Mouse (Mus musculus) lung, embryonic 16.5 days (tissue): Measurements from ENCODE around the gene Echs1. TPM values are rescaled to one million over a fixed set of nuclear protein-coding genes. Genes with fewer than 3 reads are reported as not detected.

Experiments used
- ATAC-seq: fragments of 200-750 bp; cut with Nextera tagmentation; 2 replicates; pipeline ENCODE4 v1.8.0; 2017; ENCODE audit warnings: low read depth, mild to moderate bottlenecking, moderate library complexity
- H3K27ac ChIP-seq: fragments of 300-500 bp; sonication (generic); 2 replicates; pipeline ENCODE4 v1.5.1; 2014; ENCODE audit warnings: mild to moderate bottlenecking, control low read depth, low read length
- H3K27me3 ChIP-seq: fragments of 300-500 bp; sonication (generic); 2 replicates; pipeline ENCODE4 v1.6.1; 2014; ENCODE audit warnings: low read depth, low read length, mixed read lengths; ENCODE audit not compliant: control insufficient read depth, insufficient read depth
- H3K36me3 ChIP-seq: fragments of 300-500 bp; sonication (generic); 2 replicates; pipeline ENCODE4 v1.6.1; 2014; ENCODE audit warnings: low read length; ENCODE audit not compliant: control insufficient read depth, insufficient read depth
- H3K4me1 ChIP-seq: fragments of 300-500 bp; sonication (generic); replicated peaks from 2 replicates; pipeline ENCODE4 v1.6.1; 2014; ENCODE audit warnings: low read length, mixed read lengths; ENCODE audit not compliant: control insufficient read depth, insufficient read depth
- H3K4me2 ChIP-seq: fragments of 300-500 bp; sonication (generic); 2 replicates; pipeline ENCODE4 v1.6.1; 2014; ENCODE audit warnings: low read depth, low read length, control low read depth
- H3K4me3 ChIP-seq: fragments of 300-500 bp; sonication (generic); 2 replicates; pipeline ENCODE4 v1.5.1; 2014; ENCODE audit warnings: mild to moderate bottlenecking, low read length, control low read depth
- H3K9ac ChIP-seq: fragments of 300-500 bp; sonication (generic); 2 replicates; pipeline ENCODE4 v1.6.1; 2014; ENCODE audit warnings: low read length, control low read depth
- H3K9me3 ChIP-seq: fragments of 300-500 bp; sonication (generic); 2 replicates; pipeline ENCODE4 v1.6.1; 2016; ENCODE audit warnings: low read length; ENCODE audit not compliant: control insufficient read depth
- WGBS: fragments of 180-500 bp; shearing (Covaris S2); extraction: QIAGEN DNeasy Blood & Tissue Kit; methylation state at CpG from one replicate; pipeline ENCODE4 v1.1.7; 2014; 5-methylcytosine and 5-hydroxymethylcytosine counted together
- polyA plus RNA-seq: library from polyadenylated mRNA; unstranded; fragments of >200 nt; fragmentation: Nextera tagmentation; extraction: Ambion mirVana; gene quantifications from 2 replicates; pipeline ENCODE4 v1.2.1, GENCODE M21; 2015

The Echs1 gene
- polyA plus RNA-seq, 1 experiment from 2014 or later: 141 TPM

GRCm38 (mm10) chr7:140122765-140123164, 6.5 kb upstream of the Echs1 start:
- peaks cover 11% of the 10 kb centered on the region for H3K4me1 ChIP-seq
- no peaks in the 10 kb centered on the region for H3K27me3 ChIP-seq
- H3K27ac ChIP-seq: no peak overlapping the region
- no peaks in the 10 kb centered on the region for H3K9me3 ChIP-seq
- H3K4me2 ChIP-seq: no peak overlapping the region
- no peak overlapping the region for H3K9ac ChIP-seq
- WGBS: 24% methylated on average over 4 of the region's 4 CpGs
- ATAC-seq: no peak
- no peak overlapping the region for H3K4me3 ChIP-seq
- no peaks in the 10 kb centered on the region for H3K36me3 ChIP-seq

- ATAC-seq: no peak
- Histone ChIP-seq H3K4me1 (peaks cover 5% of the 10 kb centered on the region; the same call in 1 of the 2 replicates), H3K9ac (no peak overlapping the region), H3K27me3 (no peaks in the 10 kb centered on the region), H3K4me2 (no peak overlapping the region), H3K9me3 (no peaks in the 10 kb centered on the region), H3K36me3 (no peaks in the 10 kb centered on the region), H3K4me3 (no peak overlapping the region), H3K27ac (no peak overlapping the region)
- 49% methylated on average over 12 of the region's 13 CpGs for WGBS
Measured at GRCm38 (mm10) chr7:140121338-140121910, 5.1 kb upstream of the Echs1 start.

- no peak for ATAC-seq
- peaks cover 3% of the 10 kb centered on the region; the same call in 1 of the 2 replicates for H3K4me1 ChIP-seq
- H3K27me3 ChIP-seq: no peaks in the 10 kb centered on the region
- WGBS: 88% methylated on average over 2 of the region's 2 CpGs
- no peak overlapping the region for H3K27ac ChIP-seq
- no peak overlapping the region for H3K4me2 ChIP-seq
- H3K4me3 ChIP-seq: no peak overlapping the region
- H3K9ac ChIP-seq: no peak overlapping the region
- no peaks in the 10 kb centered on the region for H3K9me3 ChIP-seq
- H3K36me3 ChIP-seq: no peaks in the 10 kb centered on the region
Measured at GRCm38 (mm10) chr7:140120484-140120883, 4.2 kb upstream of the Echs1 start.

GRCm38 (mm10) chr7:140115583-140116328, 520 bp downstream of the Echs1 start, which contains the start of gene Paox:
Gene Paox, plus strand, starts transcription at chr7:140115799.
- Histone ChIP-seq H3K4me1 (peaks cover 2% of the 10 kb centered on the region; the same call in 1 of the 2 replicates), H3K9ac (peak within 1 kb of the TSS; percentile 92), H3K27ac (peak within 1 kb of the TSS; percentile 94), H3K9me3 (no peaks in the 10 kb centered on the region), H3K27me3 (no peaks in the 10 kb centered on the region), H3K4me3 (peak within 1 kb of the TSS; percentile 88), H3K36me3 (peaks cover 12% of the 10 kb centered on the region), H3K4me2 (peak within 1 kb of the TSS; percentile 97)
- WGBS: under 1% methylated on average over 23 of the region's 23 CpGs
- ATAC-seq: peak; percentile 89

- peaks cover 2% of the 10 kb centered on the region; the same call in 1 of the 2 replicates for H3K4me1 ChIP-seq
- WGBS: 63% methylated on average over 3 of the region's 3 CpGs
- H3K9ac ChIP-seq: no peak overlapping the region
- no peak overlapping the region for H3K4me3 ChIP-seq
- no peaks in the 10 kb centered on the region for H3K27me3 ChIP-seq
- no peak overlapping the region for H3K4me2 ChIP-seq
- H3K36me3 ChIP-seq: peaks cover 33% of the 10 kb centered on the region
- H3K27ac ChIP-seq: no peak overlapping the region
- no peaks in the 10 kb centered on the region for H3K9me3 ChIP-seq
- ATAC-seq: no peak
Measured at GRCm38 (mm10) chr7:140111943-140112342, 4.3 kb downstream of the Echs1 start.

- H3K27me3 ChIP-seq: no peaks in the 10 kb centered on the region
- no peak overlapping the region for H3K27ac ChIP-seq
- peaks cover 12% of the 10 kb centered on the region for H3K4me1 ChIP-seq
- H3K4me2 ChIP-seq: no peak overlapping the region
- no peak overlapping the region for H3K4me3 ChIP-seq
- no peak overlapping the region for H3K9ac ChIP-seq
- WGBS: 65% methylated on average over 4 of the region's 4 CpGs
- no peaks in the 10 kb centered on the region for H3K9me3 ChIP-seq
- peaks cover 19% of the 10 kb centered on the region for H3K36me3 ChIP-seq
- no peak for ATAC-seq
Measured at GRCm38 (mm10) chr7:140104009-140104408, 12.3 kb downstream of the Echs1 start.

- Histone ChIP-seq H3K9ac (peak within 1 kb of the TSS; percentile 69), H3K4me2 (peak within 1 kb of the TSS; percentile 86), H3K36me3 (peaks cover 11% of the 10 kb centered on the region; the same call in 1 of the 2 replicates), H3K4me3 (peak within 1 kb of the TSS; percentile 55), H3K9me3 (no peaks in the 10 kb centered on the region), H3K27me3 (no peaks in the 10 kb centered on the region), H3K4me1 (peaks cover 12% of the 10 kb centered on the region), H3K27ac (no peak within 1 kb of the TSS)
- WGBS: under 1% methylated on average over 30 of the region's 30 CpGs
- ATAC-seq: peak; percentile 94
Measured at GRCm38 (mm10) chr7:140101993-140102860, 14.0 kb downstream of the Echs1 start, which contains the start of gene Fuom. Gene Fuom, minus strand, starts transcription at chr7:140102441.

GRCm38 (mm10) chr7:140101498-140101897, 14.8 kb downstream of the Echs1 start:
- Histone ChIP-seq H3K4me3 (peak overlapping the region; percentile 55), H3K9ac (peak overlapping the region; percentile 69), H3K9me3 (no peaks in the 10 kb centered on the region), H3K36me3 (peaks cover 11% of the 10 kb centered on the region; the same call in 1 of the 2 replicates), H3K27me3 (no peaks in the 10 kb centered on the region), H3K4me2 (peak overlapping the region; percentile 86), H3K4me1 (peaks cover 12% of the 10 kb centered on the region), H3K27ac (no peak overlapping the region)
- WGBS: 76% methylated on average over 10 of the region's 10 CpGs
- ATAC-seq: no peak

GRCm38 (mm10) chr7:140098466-140098865, 17.8 kb downstream of the Echs1 start:
- Histone ChIP-seq H3K27me3 (no peaks in the 10 kb centered on the region), H3K4me3 (no peak overlapping the region), H3K27ac (no peak overlapping the region), H3K9me3 (no peaks in the 10 kb centered on the region), H3K4me1 (peaks cover 12% of the 10 kb centered on the region), H3K4me2 (no peak overlapping the region), H3K36me3 (no peaks in the 10 kb centered on the region), H3K9ac (no peak overlapping the region)
- ATAC-seq: no peak
- 88% methylated on average over 1 of the region's 1 CpGs for WGBS
